Mouse (Mus musculus): ENCODE measurements at regions not wholly inside any gene's neighbourhood (a gene's known extent, or its start where the extent isn't known, plus 50 kb on each side); places are given as distances from the start of the nearest gene placed in this dataset.

- DNase-seq: no peak
Observed at GRCm38 (mm10) chrX:161487691-161488090, 200.4 kb downstream of the Gm15262 start.

GRCm38 (mm10) chrX:161511341-161511740, 205.5 kb upstream of the Rai2 start:
- DNase-seq: no peak

- no peak for DNase-seq
Observed at GRCm38 (mm10) chrX:161523432-161524256, 193.2 kb upstream of the Rai2 start.

GRCm38 (mm10) chrX:161524257-161524646, 192.6 kb upstream of the Rai2 start:
- DNase-seq: no peak

GRCm38 (mm10) chrX:161537290-161537689, 179.6 kb upstream of the Rai2 start:
- no peak for DNase-seq

GRCm38 (mm10) chrX:161556896-161557295, 160.0 kb upstream of the Rai2 start:
- no peak for DNase-seq

GRCm38 (mm10) chrX:161558511-161558910, 158.4 kb upstream of the Rai2 start:
- no peak for DNase-seq

GRCm38 (mm10) chrX:161566435-161566834, 150.4 kb upstream of the Rai2 start:
- no peak for DNase-seq

GRCm38 (mm10) chrX:161582019-161582659, 134.7 kb upstream of the Rai2 start:
- no peak for DNase-seq

GRCm38 (mm10) chrX:161583872-161584271, 133.0 kb upstream of the Rai2 start:
- no peak for DNase-seq

GRCm38 (mm10) chrX:161633869-161634268, 83.0 kb upstream of the Rai2 start:
- DNase-seq: no peak

GRCm38 (mm10) chrX:161634342-161634741, 82.5 kb upstream of the Rai2 start:
- no peak for DNase-seq

GRCm38 (mm10) chrX:161635678-161636077, 81.2 kb upstream of the Rai2 start:
- DNase-seq: no peak

GRCm38 (mm10) chrX:161653106-161653505, 63.8 kb upstream of the Rai2 start:
- DNase-seq: no peak

- DNase-seq: peak in 1 of 2 experiments; percentile 2
Observed at GRCm38 (mm10) chrX:161660106-161660505, 56.8 kb upstream of the Rai2 start.

- DNase-seq: no peak
Observed at GRCm38 (mm10) chrX:161661936-161662335, 54.9 kb upstream of the Rai2 start.

Measured in cerebellum, postnatal 25 days (tissue).